Mouse (Mus musculus) heart, adult 11 months (tissue): Measurements from ENCODE around the gene Nol11.

Experiments
- DNase-seq: peaks from one replicate; pipeline ENCODE4 v3.0.0; 2022

Gene Nol11

GRCm38 (mm10) chr11:107188565-107189552 lies at the start of gene Nol11:
Gene Nol11, minus strand, starts transcription at chr11:107189381.
- peak; percentile 100 for DNase-seq

DNA sequence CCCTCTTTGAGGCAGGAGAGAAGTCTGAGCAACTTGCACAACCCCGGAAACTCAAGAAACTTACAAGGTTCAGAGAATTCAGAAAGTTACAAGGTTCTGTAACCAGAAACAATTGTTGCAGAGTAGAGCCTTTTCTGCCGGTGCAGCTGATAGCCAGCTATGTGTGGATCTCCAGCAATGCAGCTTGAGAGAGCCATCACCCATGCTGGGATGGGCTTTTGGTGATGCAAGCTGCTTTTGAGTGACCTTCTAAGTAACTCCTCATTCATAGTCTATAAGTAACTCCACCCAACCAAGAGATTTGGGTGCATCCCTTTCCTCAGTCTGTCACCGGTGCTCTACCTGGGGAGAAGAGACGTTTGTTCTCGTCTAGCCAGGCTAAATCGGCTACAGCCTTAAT lies 49.3 kb upstream of the Nol11 start:
- DNase-seq: no peak

GRCm38 (mm10) chr11:107237532-107237931 lies 48.4 kb upstream of the Nol11 start:
- no peak for DNase-seq

DNA sequence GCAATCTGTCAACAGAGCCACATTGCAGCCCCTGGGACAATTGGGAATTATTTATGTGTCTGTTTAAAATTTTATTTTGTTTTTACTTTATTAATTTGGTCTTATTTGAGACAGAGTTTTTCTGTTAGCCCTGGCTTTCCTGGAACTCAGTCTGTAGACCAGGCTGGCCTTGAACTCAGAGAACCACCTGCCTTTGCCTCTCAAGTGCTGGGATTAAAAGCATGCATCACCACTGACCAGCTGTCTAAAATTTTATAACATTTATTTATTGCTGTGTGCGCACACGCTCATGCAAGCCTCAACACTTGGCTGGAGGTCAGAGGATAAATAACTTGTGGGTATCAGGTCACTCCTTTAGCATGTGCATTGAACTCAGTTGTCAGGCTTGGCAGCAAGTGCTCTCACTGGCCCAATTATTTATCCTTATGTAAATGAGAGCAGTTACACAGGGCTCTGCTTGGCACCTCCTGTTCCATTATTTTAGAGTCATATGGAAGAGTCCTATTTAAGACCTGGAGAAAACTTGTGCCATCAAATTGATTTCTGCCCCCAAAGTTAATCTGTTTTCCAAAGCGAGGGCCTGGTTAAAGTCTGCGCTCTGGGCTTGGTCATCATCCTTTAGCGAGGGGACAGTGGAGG lies 44.2 kb upstream of the Nol11 start:
- DNase-seq: no peak

GRCm38 (mm10) chr11:107230128-107230527 lies 40.9 kb upstream of the Nol11 start:
- no peak for DNase-seq

DNA sequence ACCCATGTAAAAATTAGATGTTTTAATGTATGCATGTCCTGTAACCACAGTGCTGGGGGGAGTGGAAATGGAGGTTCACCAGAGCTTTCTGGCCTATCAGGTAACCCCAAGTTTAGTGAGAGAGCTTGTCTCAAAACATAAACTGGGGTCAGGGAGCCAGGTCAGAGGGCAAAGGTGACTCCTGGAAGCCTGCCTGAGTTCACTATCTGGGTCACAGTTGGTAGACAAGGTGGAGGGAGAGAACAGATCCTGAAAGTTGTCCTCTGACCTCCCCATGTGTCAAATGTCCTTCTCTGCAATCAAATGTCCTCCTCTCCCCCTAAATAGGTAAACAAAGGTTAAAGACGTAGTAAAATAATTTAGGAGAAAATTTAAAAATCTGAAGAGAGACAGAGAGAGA lies 37.2 kb upstream of the Nol11 start:
- no peak for DNase-seq

GRCm38 (mm10) chr11:107226013-107226412 lies 36.8 kb upstream of the Nol11 start:
- DNase-seq: peak; percentile 95

DNA sequence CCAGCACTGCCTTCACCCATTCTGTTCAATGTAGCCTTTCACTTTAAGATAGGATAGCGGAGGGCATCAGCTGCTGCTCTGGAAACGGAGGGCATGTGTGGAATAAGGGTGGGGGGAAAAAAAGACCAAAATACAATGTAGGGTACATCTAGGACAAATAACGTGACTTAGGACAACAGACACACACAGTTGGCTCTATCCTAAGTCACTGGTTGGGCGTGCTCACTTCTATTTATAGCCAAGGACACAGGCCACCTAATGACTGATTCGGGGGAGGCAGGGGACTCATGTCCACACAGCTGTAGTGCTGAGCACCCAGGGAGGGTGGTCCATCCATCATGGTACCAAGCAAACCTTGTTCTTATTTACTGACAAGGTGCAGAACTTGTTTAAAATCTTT lies 36.1 kb upstream of the Nol11 start:
- DNase-seq: peak; percentile 97

DNA sequence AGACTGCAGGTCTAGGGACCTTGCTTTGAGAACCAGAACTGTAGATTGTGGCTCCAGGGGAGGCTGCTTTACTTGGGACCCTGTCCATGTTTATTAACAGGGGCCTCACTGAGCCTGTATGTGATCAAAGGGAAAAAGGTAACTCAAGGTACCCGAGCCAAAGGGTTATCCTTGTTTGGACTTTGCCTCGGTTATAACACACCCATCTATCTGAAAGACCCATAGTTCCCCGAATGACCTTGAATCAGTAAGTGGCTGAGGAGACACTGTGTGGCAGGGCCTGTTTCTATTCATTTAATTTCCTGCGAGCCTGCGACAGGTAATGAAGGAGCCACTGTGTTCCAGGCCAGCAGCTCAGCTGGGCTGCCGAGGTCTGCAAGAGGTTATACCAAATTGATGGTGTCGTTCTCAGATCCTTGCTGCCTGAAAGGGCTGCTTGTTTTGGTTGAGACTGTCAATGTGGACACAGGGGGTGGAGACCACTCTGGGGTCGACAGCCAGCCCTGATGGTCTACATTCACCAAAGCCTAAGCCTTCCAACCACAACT lies 34.6 kb upstream of the Nol11 start:
- no peak for DNase-seq

DNA sequence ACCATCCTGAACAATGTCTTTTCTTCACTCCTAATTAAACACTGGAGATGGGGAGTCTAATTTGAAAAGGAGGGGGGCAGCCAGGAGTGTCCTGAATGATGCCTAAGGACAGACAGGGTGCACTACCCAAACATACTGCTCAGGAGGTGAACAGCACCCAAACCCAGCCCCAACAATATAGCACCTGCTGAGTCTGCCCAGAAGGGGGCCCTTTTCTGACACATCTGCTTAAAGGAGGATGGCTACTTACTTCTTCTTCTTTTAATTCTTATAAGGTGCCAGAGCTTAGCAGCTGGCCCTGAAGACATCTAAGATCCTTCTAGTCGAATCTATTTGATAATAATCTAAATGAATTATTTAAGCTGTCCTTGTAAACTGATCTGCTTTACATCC lies 34.0 kb upstream of the Nol11 start:
- DNase-seq: no peak

- no peak for DNase-seq
Observed at GRCm38 (mm10) chr11:107222531-107223168, 33.5 kb upstream of the Nol11 start.

DNA sequence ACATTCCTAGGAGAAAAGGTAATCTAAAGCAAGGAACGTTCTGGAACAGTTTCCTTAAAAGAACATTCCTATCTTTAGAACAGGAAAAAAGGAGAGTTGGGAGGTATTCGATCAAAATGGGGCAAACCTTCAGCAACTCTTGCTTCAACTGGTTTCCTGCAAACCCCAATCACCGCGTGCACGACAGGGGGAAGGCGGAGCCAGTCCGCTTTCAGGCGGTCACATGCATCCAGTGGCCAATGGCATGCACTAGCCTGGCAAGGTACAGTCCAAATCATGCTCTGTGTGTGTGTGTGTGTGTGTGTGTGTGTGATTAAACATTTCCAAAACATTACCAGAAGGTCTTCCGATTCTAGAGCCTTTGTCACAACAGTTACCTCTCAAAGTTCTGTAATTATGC lies 25.9 kb upstream of the Nol11 start:
- no peak for DNase-seq

DNA sequence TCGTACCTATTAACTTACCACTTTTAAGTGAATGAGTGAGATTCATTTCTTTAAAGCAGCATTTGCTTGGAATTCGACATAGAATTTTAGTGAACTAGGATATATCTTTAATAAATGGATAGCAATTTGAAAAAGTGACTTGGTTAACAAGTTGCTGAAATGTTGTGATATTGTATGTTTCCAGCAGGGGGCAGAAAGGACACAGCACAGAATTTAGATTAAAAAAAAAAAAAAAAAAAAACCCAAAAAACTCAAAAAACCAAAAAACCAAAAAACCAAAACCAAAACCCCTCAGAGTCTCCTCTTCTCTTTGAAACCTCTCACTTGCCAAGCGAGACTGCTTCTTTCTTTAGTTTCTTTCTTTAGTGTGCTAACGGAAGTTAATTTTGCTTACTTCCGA lies 24.6 kb upstream of the Nol11 start:
- DNase-seq: no peak

GRCm38 (mm10) chr11:107209818-107210217 lies 20.6 kb upstream of the Nol11 start:
- DNase-seq: no peak

DNA sequence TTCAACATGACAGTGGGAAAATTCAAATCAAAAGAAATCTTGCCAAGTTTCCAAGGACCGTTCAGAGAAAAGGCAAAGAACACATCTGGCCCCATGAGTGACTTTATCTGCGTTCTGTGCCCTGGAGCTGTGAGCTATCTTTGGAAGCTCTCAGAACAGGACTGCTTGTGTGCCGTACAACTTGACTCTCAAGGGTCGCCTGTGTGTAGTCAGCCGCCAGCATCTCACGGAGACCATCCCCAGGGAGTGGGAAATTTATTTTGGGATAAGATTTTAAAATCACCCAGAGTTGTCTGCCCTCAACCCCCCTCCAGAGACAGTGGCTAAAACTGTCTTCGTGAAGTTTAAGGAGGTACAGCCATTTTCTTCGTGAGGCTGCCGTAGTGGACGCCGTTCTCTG lies 12.6 kb upstream of the Nol11 start:
- peak; percentile 93 for DNase-seq

GRCm38 (mm10) chr11:107199281-107199680 lies 10.1 kb upstream of the Nol11 start:
- DNase-seq: no peak

- DNase-seq: peak; percentile 91
Observed at GRCm38 (mm10) chr11:107195334-107195733, 6.2 kb upstream of the Nol11 start.

DNA sequence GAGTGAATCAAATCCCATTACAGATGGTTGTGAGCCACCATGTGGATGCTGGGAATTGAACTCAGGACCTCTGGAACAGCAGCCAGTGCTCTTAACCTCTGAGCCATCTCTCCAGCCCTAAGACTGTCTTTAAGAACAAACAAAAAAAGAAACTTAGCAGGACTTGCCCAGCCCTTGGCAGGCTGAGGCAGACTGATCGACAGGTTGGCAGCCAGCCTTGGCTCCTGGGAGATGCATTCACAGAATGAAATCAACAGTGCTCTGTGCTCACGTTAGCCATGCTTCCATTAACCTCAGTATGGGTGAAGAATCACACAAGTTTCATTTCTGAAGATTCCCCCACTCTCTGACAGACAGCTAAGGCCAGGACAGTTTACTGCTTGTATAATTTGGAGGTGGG lies 1.2 kb upstream of the Nol11 start:
- DNase-seq: peak; percentile 87

DNA sequence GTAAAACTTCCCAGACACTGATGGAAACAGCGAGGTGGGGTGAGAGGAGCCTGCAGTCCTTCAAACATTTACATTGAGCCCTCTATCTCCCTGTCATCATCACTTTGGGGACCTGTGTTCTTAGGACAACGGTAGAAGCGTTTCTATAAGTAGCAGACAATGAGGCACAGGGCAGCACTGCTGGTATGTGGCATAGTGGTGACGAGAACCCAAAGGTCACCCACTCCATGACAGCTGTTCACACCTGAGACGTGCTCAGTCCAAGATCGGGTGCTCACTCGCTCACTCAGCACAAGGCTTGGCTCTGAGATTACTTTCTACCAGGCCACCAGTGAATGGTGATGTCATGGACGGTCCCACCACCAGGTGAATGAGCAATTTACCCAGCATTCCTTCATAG lies 5.4 kb downstream of the Nol11 start:
- DNase-seq: peak; percentile 80

DNA sequence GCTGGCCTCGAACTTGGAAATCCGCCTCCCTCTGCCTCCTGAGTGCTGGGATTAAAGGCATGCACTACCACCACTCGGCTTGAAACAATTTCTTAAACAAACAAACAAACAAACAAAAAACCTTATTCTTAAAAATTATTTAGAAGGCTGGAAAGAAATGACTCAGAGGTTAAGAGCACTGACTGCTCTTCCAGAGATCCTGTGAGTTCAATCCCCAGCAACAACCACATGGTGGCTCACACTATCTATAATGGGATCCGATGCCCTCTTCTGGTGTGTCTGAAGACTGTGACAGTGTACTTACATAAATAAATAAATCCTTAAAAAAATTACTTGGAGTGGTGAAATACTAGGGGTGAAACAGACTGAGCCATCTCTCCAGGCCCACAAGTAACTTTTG lies 28.0 kb downstream of the Nol11 start:
- no peak for DNase-seq

GRCm38 (mm10) chr11:107159034-107159433 lies 30.1 kb downstream of the Nol11 start:
- no peak for DNase-seq

- DNase-seq: no peak
Observed at GRCm38 (mm10) chr11:107156977-107157642, 32.1 kb downstream of the Nol11 start.

DNA sequence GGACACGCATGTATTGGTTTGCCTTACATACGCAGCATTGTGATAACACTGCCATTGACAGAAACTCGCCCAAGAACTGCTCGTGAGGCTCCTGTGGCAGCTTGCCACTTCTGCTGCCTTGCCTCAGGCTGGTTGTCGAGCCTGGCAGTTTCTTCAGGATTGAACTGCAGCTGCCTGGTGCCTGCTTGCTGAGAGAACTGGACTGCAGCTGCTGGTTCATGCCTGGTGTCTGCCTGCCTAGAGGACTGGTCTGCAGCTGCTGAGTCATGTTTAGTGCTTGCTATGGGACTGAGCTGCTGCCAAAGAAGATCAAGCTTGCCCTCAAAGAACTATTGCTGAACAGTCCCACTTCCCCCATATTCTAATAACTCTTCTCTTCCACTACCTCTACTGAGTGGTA lies 33.9 kb downstream of the Nol11 start:
- no peak for DNase-seq
